ENCODE assay signal across 8 mouse cellular contexts in the genomic region with DNA sequence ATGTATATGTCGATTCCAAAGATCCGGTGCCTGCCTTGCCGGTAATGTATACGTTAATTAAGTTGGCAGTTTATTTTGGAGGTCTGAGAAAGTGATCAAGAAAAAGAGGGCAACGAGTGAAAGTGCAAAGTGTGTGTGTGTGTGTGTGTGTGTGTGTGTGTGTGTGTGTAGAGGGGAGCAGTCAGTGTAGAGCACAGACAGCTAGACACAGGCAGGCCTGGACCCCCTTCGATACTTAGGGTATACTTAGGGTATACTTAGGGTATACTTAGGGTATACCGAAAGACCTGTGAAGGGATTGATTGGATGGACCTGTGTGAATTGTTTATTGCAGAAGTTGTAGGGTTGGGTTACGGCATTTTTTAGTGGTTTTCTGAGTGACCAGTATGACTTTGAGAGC. TPM values are rescaled to one million over a fixed set of nuclear protein-coding genes. Genes with fewer than 3 reads are reported as not detected.
DNase-seq lines count a peak whose midpoint lies in the region; ATAC-seq and TF ChIP-seq lines count a peak whose summit lies in the region.

No protein-coding gene starts in this region.

- TF ChIP-seq CTCF in E14TG2a.4 (conservative IDR thresholded peaks at IDR 0.05; ENCODE audit: low read length), result no peak

- H3K36me3 ChIP-seq in heart, embryonic 11.5 days (ENCODE audit: control insufficient read depth, insufficient read depth, low read length), result peaks cover 2% of the 10 kb centered on the region
- H3K36me3 ChIP-seq in E14TG2a.4 (ENCODE audit: insufficient read depth, low read length), result peaks cover 31% of the 10 kb centered on the region
- H3K36me3 ChIP-seq in forebrain, embryonic 11.5 days (ENCODE audit: control insufficient read depth, insufficient read depth, low read length), result peaks cover 3% of the 10 kb centered on the region; the same call in 1 of the 2 replicates
- peaks cover 26% of the 10 kb centered on the region for H3K36me3 ChIP-seq in neural tube, embryonic 15.5 days

- 27% methylated on average over 8 of the region's 8 CpGs for WGBS in heart, embryonic 11.5 days (ENCODE audit: insufficient replicate concordance)
- WGBS in forebrain, embryonic 11.5 days, result 35% methylated on average over 8 of the region's 8 CpGs
- whole genome bisulfite sequencing in neural tube, embryonic 15.5 days, result 18% methylated on average over 8 of the region's 8 CpGs

- DNase-seq in heart, postnatal 4 days, result no peak
- DNase-seq in forebrain, embryonic 11.5 days (ENCODE audit: low spot score), result no peak
- peak; percentile 9 to 25 for DNase-seq in kidney, postnatal 4 days
- no peak for DNase-seq in urinary bladder, postnatal 4 days (ENCODE audit: low spot score in 2 of 2)
- no peak for DNase-seq in left cerebral cortex, adult 8-10 months (ENCODE audit: low spot score in 2 of 2)

- peak overlapping the region; percentile 80 for H3K4me2 ChIP-seq in heart, embryonic 11.5 days
- peak overlapping the region; percentile 66 for H3K4me2 ChIP-seq in forebrain, embryonic 11.5 days (ENCODE audit: low read depth, low read length, severe bottlenecking)
- H3K4me2 ChIP-seq in neural tube, embryonic 15.5 days, result peak overlapping the region; percentile 80

- peak overlapping the region; percentile 85 for H3K9ac ChIP-seq in heart, embryonic 11.5 days (ENCODE audit: low read depth, low read length)
- peak overlapping the region; percentile 70 for H3K9ac ChIP-seq in forebrain, embryonic 11.5 days (ENCODE audit: low read length)
- peak overlapping the region; percentile 81 for H3K9ac ChIP-seq in neural tube, embryonic 15.5 days (replicated peaks)

- H3K27ac ChIP-seq in heart, embryonic 11.5 days (ENCODE audit: low read depth, low read length), result no peak overlapping the region
- no peak overlapping the region for H3K27ac ChIP-seq in forebrain, embryonic 11.5 days (ENCODE audit: low read depth, low read length)
- no peak overlapping the region for H3K27ac ChIP-seq in neural tube, embryonic 15.5 days (replicated peaks)

- H3K27me3 ChIP-seq in heart, embryonic 11.5 days (ENCODE audit: control insufficient read depth, insufficient read depth, low read length), result no peaks in the 10 kb centered on the region
- H3K27me3 ChIP-seq in E14TG2a.4 (ENCODE audit: insufficient read depth, low read length), result no peaks in the 10 kb centered on the region; the same call in none of the 2 replicates
- H3K27me3 ChIP-seq in forebrain, embryonic 11.5 days (ENCODE audit: control insufficient read depth, insufficient read depth, low read length), result no peaks in the 10 kb centered on the region
- H3K27me3 ChIP-seq in neural tube, embryonic 15.5 days (replicated peaks), result no peaks in the 10 kb centered on the region

- no peaks in the 10 kb centered on the region for H3K4me1 ChIP-seq in heart, embryonic 11.5 days (ENCODE audit: control insufficient read depth, insufficient read depth, low read length)
- peaks cover 11% of the 10 kb centered on the region for H3K4me1 ChIP-seq in E14TG2a.4 (replicated peaks; ENCODE audit: low read depth, low read length)
- 0 out of 2 replicates have a peak, but pooled peaks cover 2% of the 10 kb centered on the region for H3K4me1 ChIP-seq in forebrain, embryonic 11.5 days (replicated peaks; ENCODE audit: control insufficient read depth, insufficient read depth, low read length)
- peaks cover 12% of the 10 kb centered on the region for H3K4me1 ChIP-seq in neural tube, embryonic 15.5 days

- peak overlapping the region; percentile 85 for H3K4me3 ChIP-seq in heart, embryonic 11.5 days (ENCODE audit: low read depth, low read length)
- H3K4me3 ChIP-seq in E14TG2a.4 (replicated peaks; ENCODE audit: low read length), result peak overlapping the region; percentile 90
- H3K4me3 ChIP-seq in forebrain, embryonic 11.5 days (ENCODE audit: low read depth, low read length), result peak overlapping the region; percentile 66
- H3K4me3 ChIP-seq in neural tube, embryonic 15.5 days (replicated peaks), result peak overlapping the region; percentile 89

- H3K9me3 ChIP-seq in heart, embryonic 11.5 days (replicated peaks; ENCODE audit: control insufficient read depth, low read length), result no peaks in the 10 kb centered on the region
- no peaks in the 10 kb centered on the region for H3K9me3 ChIP-seq in E14TG2a.4 (ENCODE audit: low read length)
- no peaks in the 10 kb centered on the region for H3K9me3 ChIP-seq in forebrain, embryonic 11.5 days (ENCODE audit: control insufficient read depth, low read length)
- no peaks in the 10 kb centered on the region for H3K9me3 ChIP-seq in neural tube, embryonic 15.5 days (replicated peaks)

- ATAC-seq in heart, embryonic 11.5 days (replicated peaks; ENCODE audit: insufficient number of reproducible peaks, low FRiP score, low TSS enrichment), result no peak
- 0 out of 2 replicates have a peak, but pooled peaks have one; percentile 20 for ATAC-seq in forebrain, embryonic 11.5 days (replicated peaks; ENCODE audit: low FRiP score)
- peak; percentile 30; the same call in 1 of the 2 replicates for ATAC-seq in neural tube, embryonic 15.5 days (ENCODE audit: low FRiP score)

RNA-seq across cellular contexts. Expression of gene Ndufaf4, which starts 0.8 kb away (rescaled TPM):
- polyA plus RNA-seq in heart, embryonic 11.5 days (2014; fragmentation: Nextera tagmentation; extraction: Ambion mirVana), result 83.5 and 85.8 TPM in 2 replicates
- total RNA-seq in heart, postnatal 4 days (2021), result 10 to 100 TPM; 69.2 to 70.1 TPM
- polyA plus RNA-seq in forebrain, embryonic 11.5 days (2014; fragmentation: Nextera tagmentation; extraction: Ambion mirVana), result 66.5 and 67.8 TPM in 2 replicates
- polyA plus RNA-seq in neural tube, embryonic 15.5 days (2015; fragmentation: Nextera tagmentation; extraction: Ambion mirVana), result 65.7 and 69.7 TPM in 2 replicates
- total RNA-seq in left cerebral cortex, adult 8-10 months (2022), result 10 to 100 TPM; 27.7 to 34.0 (median 33.1) TPM

RNA-seq across cellular contexts. Expression of gene Klhl32, which starts 47.7 kb away (rescaled TPM):
- polyA plus RNA-seq in heart, embryonic 11.5 days (2014; fragmentation: Nextera tagmentation; extraction: Ambion mirVana), result 2.4 and 2.9 TPM in 2 replicates
- 1 to 10 TPM; 1.6 to 2.0 TPM for total RNA-seq in heart, postnatal 4 days (2021)
- 5.7 and 7.5 TPM in 2 replicates for polyA plus RNA-seq in forebrain, embryonic 11.5 days (2014; fragmentation: Nextera tagmentation; extraction: Ambion mirVana)
- 33.9 and 36.0 TPM in 2 replicates for polyA plus RNA-seq in neural tube, embryonic 15.5 days (2015; fragmentation: Nextera tagmentation; extraction: Ambion mirVana)
- 10 to 100 TPM; 15.1 to 18.5 (median 17.2) TPM for total RNA-seq in left cerebral cortex, adult 8-10 months (2022)

Comparison
In these comparisons a context has a peak if more than half of its experiments do, and no peak if none do; other contexts are left out.
1. DNase-seq: peak in kidney, postnatal 4 days (2 of 2); none in heart, postnatal 4 days (single experiment), forebrain, embryonic 11.5 days (single experiment), urinary bladder, postnatal 4 days (0 of 2) and left cerebral cortex, adult 8-10 months (0 of 2).
2. Peak in every context shown above with its lines, with median percentiles within 50 percentile points of each other: H3K4me2 ChIP-seq, H3K4me3 ChIP-seq and H3K9ac ChIP-seq.